Mouse (Mus musculus) ES-E14 (cell line): ENCODE measurements around the gene Tns3. TPM values are rescaled to one million over a fixed set of nuclear protein-coding genes. Genes with fewer than 3 reads are reported as not detected.

Experiments
- DNase-seq: peaks from one replicate; pipeline ENCODE4 v3.0.0-alpha.2; 2013; ENCODE audit warnings: low read depth, low spot score
- H3K27ac ChIP-seq: 2 replicates; pipeline ENCODE4 v1.5.1; 2012; ENCODE audit warnings: low read depth, mild to moderate bottlenecking, low read length, moderate library complexity, mixed read lengths; ENCODE audit not compliant: poor library complexity, insufficient read depth, severe bottlenecking
- H3K36me3 ChIP-seq: 2 replicates; pipeline ENCODE4 v1.6.1; 2012; ENCODE audit warnings: mild to moderate bottlenecking, low read length, moderate library complexity, mixed read lengths; ENCODE audit not compliant: control insufficient read depth, poor library complexity, insufficient read depth, severe bottlenecking
- H3K4me1 ChIP-seq, 2 experiments: fragments of 150-350 bp in 1 of 2; sonication (generic) in 1 of 2; 2 replicates each; pipeline ENCODE4 v1.6.1; 2012; ENCODE audit warnings: low read length in 2 of 2, mild to moderate bottlenecking in 1 of 2, mixed read lengths in 1 of 2; ENCODE audit not compliant: control insufficient read depth in 2 of 2, insufficient read depth in 2 of 2, poor library complexity in 1 of 2
- H3K4me3 ChIP-seq, 2 experiments: fragments of 150-350 bp in 1 of 2; sonication (generic) in 1 of 2; 2 replicates each; pipeline ENCODE4 v1.5.1; 2012; ENCODE audit warnings: low read length in 2 of 2, low read depth in 1 of 2, mild to moderate bottlenecking in 1 of 2, mixed read lengths in 1 of 2; ENCODE audit not compliant: insufficient read depth in 1 of 2, poor library complexity in 1 of 2, severe bottlenecking in 1 of 2
- H3K9ac ChIP-seq: 2 replicates; pipeline ENCODE4 v1.6.1; 2012; ENCODE audit warnings: low read depth, mild to moderate bottlenecking, low read length, mixed read lengths; ENCODE audit not compliant: poor library complexity, insufficient read depth, severe bottlenecking
- H3K9me3 ChIP-seq: fragments of 150-350 bp; sonication (generic); 2 replicates; pipeline ENCODE4 v1.6.1; 2012; ENCODE audit warnings: low read depth, mild to moderate bottlenecking, low read length; ENCODE audit not compliant: control insufficient read depth, insufficient read depth
- CHD2 ChIP-seq: IDR thresholded peaks from 2 replicates; pipeline ENCODE4 v1.6.1; 2014; ENCODE audit warnings: mild to moderate bottlenecking, low read depth, low read length, inconsistent platforms
- HCFC1 ChIP-seq: IDR thresholded peaks from 2 replicates; pipeline ENCODE4 v1.6.1; 2012; ENCODE audit warnings: low read length, inconsistent platforms, borderline replicate concordance; ENCODE audit not compliant: insufficient read depth
- MAFK ChIP-seq: IDR thresholded peaks from 2 replicates; pipeline ENCODE4 v1.6.1; 2014; ENCODE audit warnings: mild to moderate bottlenecking, low read depth, low read length, inconsistent platforms; ENCODE audit not compliant: insufficient read depth
- ZC3H11A ChIP-seq: IDR thresholded peaks from 2 replicates; pipeline ENCODE4 v1.6.1; 2012; ENCODE audit warnings: low read depth, mild to moderate bottlenecking, inconsistent platforms, low read length, borderline replicate concordance
- ZNF384 ChIP-seq: IDR thresholded peaks from 2 replicates; pipeline ENCODE4 v1.6.1; 2012; ENCODE audit warnings: low read depth, low read length, inconsistent platforms
- in situ Hi-C, 2 experiments: fragments of 600-800 bp; cut with MboI; formaldehyde crosslinking; loops; one replicate each; pipeline ENCODE4 v1.15.1; 2025; ENCODE audit warnings: low sequenced_read_pairs in 2 of 2, inconsistent platforms in 1 of 2; ENCODE audit not compliant: unreplicated experiment in 2 of 2
- total RNA-seq: library from RNA; depleted of rRNA; stranded (reverse); fragments of 300-350 nt; gene quantifications from 2 replicates; pipeline ENCODE4 v1.2.3, GENCODE M21; 2012

The Tns3 gene
- total RNA-seq, 1 experiment = 111 TPM

- TF ChIP-seq ZC3H11A (no peak), HCFC1 (no peak), CHD2 (no peak), MAFK (no peak), ZNF384 (no peak)
- Histone ChIP-seq H3K4me1 (peaks cover 7% of the 10 kb centered on the region in 2 experiments; a peak in 3 of 4 replicates), H3K36me3 (peaks cover 57% of the 10 kb centered on the region), H3K9me3 (no peaks in the 10 kb centered on the region), H3K27ac (no peak overlapping the region), H3K4me3 (no peak overlapping the region), H3K9ac (no peak overlapping the region)
- DNase-seq = no peak
- in situ Hi-C loops = no loop called here
Observed at GRCm38 (mm10) chr11:8453252-8453651, 211.1 kb downstream of the Tns3 start.

DNA sequence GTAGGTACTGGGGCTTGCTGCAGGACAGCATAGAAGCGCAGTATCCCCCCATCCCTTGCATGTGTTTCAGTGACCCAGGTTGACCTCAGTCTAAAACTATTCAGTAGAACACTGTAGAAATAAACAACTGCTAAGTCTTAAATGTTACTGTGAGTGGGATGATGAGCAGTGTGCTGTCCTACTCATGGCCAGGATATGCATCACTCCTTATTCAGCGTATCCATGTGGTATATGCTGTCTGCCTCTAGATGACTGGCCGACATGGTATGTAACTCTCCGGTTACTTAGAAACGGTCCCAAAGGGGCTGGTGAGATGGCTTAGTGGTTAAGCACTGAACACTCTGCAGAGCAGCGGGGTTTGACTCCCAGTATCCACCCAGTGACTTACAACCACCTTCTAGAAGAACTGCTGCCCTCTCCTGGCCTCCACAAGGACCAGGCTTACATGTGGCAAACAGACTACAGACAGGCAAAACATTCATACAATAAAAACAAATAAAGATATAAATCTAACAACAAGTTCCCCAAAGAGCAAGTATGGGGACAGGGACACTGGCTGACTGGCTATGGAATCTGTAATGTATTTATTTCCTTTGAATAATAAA, 212.6 kb downstream of the Tns3 start:
- DNase-seq = no peak
- no peak overlapping the region for H3K9ac ChIP-seq
- no peak overlapping the region for H3K27ac ChIP-seq
- in situ Hi-C loops = no loop called here
- no peak overlapping the region for H3K4me3 ChIP-seq
- TF ChIP-seq CHD2 = no peak
- no peak for TF ChIP-seq HCFC1
- no peak for TF ChIP-seq ZNF384
- no peak for TF ChIP-seq ZC3H11A
- TF ChIP-seq MAFK = no peak
- no peaks in the 10 kb centered on the region for H3K9me3 ChIP-seq
- peaks cover 56% of the 10 kb centered on the region for H3K36me3 ChIP-seq
- H3K4me1 ChIP-seq = peaks cover 7% of the 10 kb centered on the region in 2 experiments; a peak in 3 of 4 replicates

DNA sequence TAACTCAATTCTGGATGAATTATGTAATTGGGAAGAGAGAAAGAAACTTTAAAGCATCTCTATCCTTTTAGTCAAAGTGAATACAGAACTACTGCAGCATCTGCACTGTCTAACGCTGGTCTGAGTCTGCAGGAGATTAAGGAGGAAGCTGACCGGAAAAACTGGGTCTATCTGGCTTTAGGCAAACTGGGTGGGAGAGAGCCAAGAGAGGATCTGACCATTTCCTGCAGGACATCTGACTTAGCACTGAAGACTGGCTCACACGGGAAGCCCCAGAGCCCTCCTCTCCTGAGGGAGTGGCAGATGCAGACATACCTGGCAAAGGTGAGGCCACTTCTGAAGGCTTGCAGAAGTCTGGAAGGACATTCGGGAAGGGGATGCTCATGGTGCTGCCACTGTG, 213.8 kb downstream of the Tns3 start:
- H3K9me3 ChIP-seq = no peaks in the 10 kb centered on the region
- TF ChIP-seq ZNF384 = no peak
- TF ChIP-seq HCFC1 = no peak
- no peak for TF ChIP-seq ZC3H11A
- TF ChIP-seq MAFK = no peak
- TF ChIP-seq CHD2 = no peak
- H3K4me1 ChIP-seq = peaks cover 7% of the 10 kb centered on the region in 2 experiments; a peak in 3 of 4 replicates
- peaks cover 54% of the 10 kb centered on the region for H3K36me3 ChIP-seq
- in situ Hi-C loops = no loop called here
- H3K27ac ChIP-seq = no peak overlapping the region
- no peak overlapping the region for H3K4me3 ChIP-seq
- no peak for DNase-seq
- H3K9ac ChIP-seq = no peak overlapping the region

GRCm38 (mm10) chr11:8445915-8446356, 218.4 kb downstream of the Tns3 start:
- no peaks in the 10 kb centered on the region for H3K9me3 ChIP-seq
- no peak overlapping the region for H3K9ac ChIP-seq
- H3K36me3 ChIP-seq = peaks cover 54% of the 10 kb centered on the region
- H3K4me3 ChIP-seq = no peak overlapping the region
- DNase-seq = peak; percentile 33
- peaks cover 4 to 7% of the 10 kb centered on the region in 2 experiments; a peak in 2 of 4 replicates for H3K4me1 ChIP-seq
- in situ Hi-C loops = loop anchor here (25.0 kb wide), 2 partner anchors 416 to 691 kb away; no protein-coding TSS in a partner anchor
- TF ChIP-seq MAFK (no peak), ZNF384 (no peak), HCFC1 (no peak), ZC3H11A (no peak), CHD2 (no peak)
- H3K27ac ChIP-seq = no peak overlapping the region
